Mouse (Mus musculus) kidney, adult 2 months (tissue): ENCODE measurements around the gene Krt78.

Experiments used
- CTCF ChIP-seq: fragments of 200-500 bp; conservative IDR thresholded peaks from 2 replicates; pipeline ENCODE4 v1.5.1; 2011; ENCODE audit warnings: low read depth, mild to moderate bottlenecking, control low read depth, low read length, moderate library complexity, mixed read lengths; ENCODE audit not compliant: insufficient read depth, insufficient read length
- POLR2A ChIP-seq: fragments of 200-500 bp; IDR thresholded peaks from one replicate; pipeline ENCODE4 v1.6.1; 2011; ENCODE audit warnings: low read depth, low read length, control low read depth

- TF ChIP-seq CTCF, result no peak
- TF ChIP-seq POLR2A, result no peak
Observed at GRCm38 (mm10) chr15:101938600-101939308, 15.3 kb downstream of the Krt78 start.
